Mouse (Mus musculus): ENCODE data around the gene Odc1. TPM values are rescaled to one million over a fixed set of nuclear protein-coding genes. Genes with fewer than 3 reads are reported as not detected.
"Not testable (repeated sequence)": the region's sequence is repeated elsewhere in the genome, so short reads cannot be mapped to it uniquely, and the experiment has no call there.

Gene Odc1
- total and polyA plus RNA-seq, 2 experiments from 2014 or later: 67.4 to 172 TPM

DNA sequence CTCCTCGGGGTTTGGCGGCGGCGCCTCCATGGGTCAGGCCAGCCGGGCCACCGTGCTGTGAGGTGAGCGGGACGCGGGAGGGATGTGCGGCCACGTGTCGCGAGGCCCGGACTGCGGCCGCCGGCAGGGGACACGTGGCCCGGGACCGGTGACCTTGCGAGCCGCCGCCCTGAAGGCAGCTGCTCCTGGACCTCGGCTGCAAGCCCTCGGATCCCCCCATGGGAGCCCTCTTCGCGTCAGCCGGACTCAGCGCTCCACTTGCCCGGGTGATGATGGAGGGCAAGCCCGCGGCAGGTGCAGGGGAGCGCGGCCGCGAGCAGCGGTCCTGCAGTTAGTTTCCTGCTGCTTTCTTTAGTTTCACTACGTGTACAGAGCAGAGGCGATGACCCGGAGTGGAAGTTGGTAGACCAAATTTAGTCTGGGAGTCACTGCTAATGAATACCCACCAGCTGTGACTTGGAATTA, 545 bp downstream of the Odc1 start:
- DNase-seq (ENCODE audit: low spot score) (peak; percentile 22), ATAC-seq (ENCODE audit: insufficient read depth, low read depth) (peak; percentile 62)
- Histone ChIP-seq H3K4me2 (ENCODE audit: low read depth, low read length) (peak overlapping the region; percentile 76), H3K9me3 (replicated peaks; ENCODE audit: control insufficient read depth, low read length) (no peaks in the 10 kb centered on the region), H3K36me3 (replicated peaks; ENCODE audit: control insufficient read depth, insufficient read depth, low read length) (peaks cover 29% of the 10 kb centered on the region), H3K4me1 (ENCODE audit: control insufficient read depth, insufficient read depth) (peaks cover 9% of the 10 kb centered on the region), H3K9ac (replicated peaks; ENCODE audit: low read depth, low read length) (peak overlapping the region; percentile 87), H3K27me3 (ENCODE audit: control insufficient read depth, insufficient read depth, low read length) (no peaks in the 10 kb centered on the region), H3K4me3 (ENCODE audit: low read depth, low read length) (peak overlapping the region; percentile 82), H3K27ac (ENCODE audit: low read depth) (peak overlapping the region; percentile 94)
- WGBS: 0% methylated on average over 38 of the region's 40 CpGs
- no peak; the same call in 1 of the 2 replicates for TF ChIP-seq EP300 (IDR thresholded peaks at IDR 0.05; ENCODE audit: low read depth)
- TF ChIP-seq CTCF (IDR thresholded peaks at IDR 0.05; ENCODE audit: low read depth): no peak

DNA sequence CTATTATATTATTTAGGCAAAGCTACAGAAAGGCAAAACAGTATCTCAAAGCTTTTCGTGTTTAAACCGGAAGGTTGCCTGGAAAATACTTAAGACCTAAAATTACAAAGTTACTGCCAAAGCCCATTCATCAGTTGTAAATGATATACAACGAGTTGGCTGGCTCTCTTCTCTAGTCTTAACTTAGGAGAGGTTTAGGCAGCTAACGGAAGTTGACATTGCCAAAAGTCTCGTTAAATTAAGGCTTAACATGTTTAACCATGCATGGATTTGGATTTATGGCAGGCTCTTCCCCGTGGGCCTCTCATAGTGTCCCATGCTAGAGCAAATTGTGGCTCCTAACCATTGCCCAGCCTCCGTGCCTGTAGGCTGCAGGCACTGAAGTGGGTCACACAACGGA, 1.3 kb downstream of the Odc1 start:
- Histone ChIP-seq H3K4me1 (ENCODE audit: control insufficient read depth, insufficient read depth) (peaks cover 9% of the 10 kb centered on the region), H3K27me3 (ENCODE audit: control insufficient read depth, insufficient read depth, low read length) (no peaks in the 10 kb centered on the region), H3K9me3 (replicated peaks; ENCODE audit: control insufficient read depth, low read length) (no peaks in the 10 kb centered on the region), H3K36me3 (replicated peaks; ENCODE audit: control insufficient read depth, insufficient read depth, low read length) (peaks cover 33% of the 10 kb centered on the region), H3K9ac (replicated peaks; ENCODE audit: low read depth, low read length) (peak overlapping the region; percentile 87; the same call in 1 of the 2 replicates), H3K4me2 (ENCODE audit: low read depth, low read length) (peak overlapping the region; percentile 76), H3K4me3 (ENCODE audit: low read depth, low read length) (peak overlapping the region; percentile 82), H3K27ac (ENCODE audit: low read depth) (peak overlapping the region; percentile 94)
- DNase-seq (ENCODE audit: low spot score): peak; percentile 9
- no peak for ATAC-seq (ENCODE audit: insufficient read depth, low read depth)
- WGBS: 5% methylated on average over 8 of the region's 8 CpGs
- TF ChIP-seq EP300 (IDR thresholded peaks at IDR 0.05; ENCODE audit: low read depth) (no peak), CTCF (IDR thresholded peaks at IDR 0.05; ENCODE audit: low read depth) (no peak)

DNA sequence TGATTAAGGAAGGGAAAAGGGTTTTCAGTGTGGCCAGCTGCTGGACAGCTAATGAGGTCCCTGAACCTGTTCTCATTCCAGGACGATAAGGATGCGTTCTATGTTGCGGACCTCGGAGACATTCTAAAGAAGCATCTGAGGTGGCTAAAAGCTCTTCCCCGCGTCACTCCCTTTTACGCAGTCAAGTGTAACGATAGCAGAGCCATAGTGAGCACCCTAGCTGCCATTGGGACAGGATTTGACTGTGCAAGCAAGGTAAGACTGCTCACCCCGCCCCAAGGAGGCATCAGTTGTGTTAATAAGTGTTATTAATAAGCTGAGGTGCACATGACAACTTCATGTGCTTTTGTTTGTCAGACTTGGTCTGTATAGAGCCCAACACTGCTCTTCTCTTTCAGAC, 3.0 kb downstream of the Odc1 start:
- WGBS: 90% methylated on average over 9 of the region's 9 CpGs
- peaks cover 41% of the 10 kb centered on the region for H3K36me3 ChIP-seq (replicated peaks; ENCODE audit: control insufficient read depth, insufficient read depth, low read length)
- not testable (repeated sequence) for ATAC-seq (ENCODE audit: insufficient read depth, low read depth)

DNA sequence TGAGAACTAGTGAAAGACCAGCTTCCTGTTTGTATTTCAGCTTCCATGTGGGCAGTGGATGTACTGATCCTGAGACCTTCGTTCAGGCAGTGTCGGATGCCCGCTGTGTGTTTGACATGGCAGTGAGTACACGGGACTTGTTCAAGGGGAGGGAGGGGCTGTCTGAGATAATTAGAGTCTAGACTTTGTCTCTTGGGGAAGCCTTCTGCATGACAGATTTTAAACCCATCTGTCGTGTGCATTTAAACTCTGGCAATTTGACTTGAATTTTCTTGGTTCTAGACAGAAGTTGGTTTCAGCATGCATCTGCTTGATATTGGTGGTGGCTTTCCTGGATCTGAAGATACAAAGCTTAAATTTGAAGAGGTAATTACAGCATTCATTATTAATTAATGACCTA, 3.9 kb downstream of the Odc1 start:
- 71% methylated on average over 5 of the region's 5 CpGs for WGBS
- ATAC-seq (ENCODE audit: insufficient read depth, low read depth): no peak
- TF ChIP-seq CTCF (IDR thresholded peaks at IDR 0.05; ENCODE audit: low read depth) (no peak), EP300 (IDR thresholded peaks at IDR 0.05; ENCODE audit: low read depth) (no peak)
- Histone ChIP-seq H3K9me3 (replicated peaks; ENCODE audit: control insufficient read depth, low read length) (no peaks in the 10 kb centered on the region), H3K4me1 (ENCODE audit: control insufficient read depth, insufficient read depth) (peaks cover 9% of the 10 kb centered on the region), H3K27me3 (ENCODE audit: control insufficient read depth, insufficient read depth, low read length) (no peaks in the 10 kb centered on the region), H3K4me2 (ENCODE audit: low read depth, low read length) (no peak overlapping the region), H3K36me3 (replicated peaks; ENCODE audit: control insufficient read depth, insufficient read depth, low read length) (peaks cover 41% of the 10 kb centered on the region), H3K4me3 (ENCODE audit: low read depth, low read length) (no peak overlapping the region), H3K9ac (replicated peaks; ENCODE audit: low read depth, low read length) (no peak overlapping the region), H3K27ac (ENCODE audit: low read depth) (no peak overlapping the region)
- DNase-seq (ENCODE audit: low spot score): no peak

More for the DNA sequence above, 3.0 kb downstream of the Odc1 start:
- not testable (repeated sequence) for H3K4me3 ChIP-seq (ENCODE audit: low read depth, low read length); H3K4me2 ChIP-seq (ENCODE audit: low read depth, low read length); H3K4me1 ChIP-seq (ENCODE audit: control insufficient read depth, insufficient read depth); H3K27ac ChIP-seq (ENCODE audit: low read depth); DNase-seq (ENCODE audit: low spot score); H3K9ac ChIP-seq (replicated peaks; ENCODE audit: low read depth, low read length); H3K27me3 ChIP-seq (ENCODE audit: control insufficient read depth, insufficient read depth, low read length); H3K9me3 ChIP-seq (replicated peaks; ENCODE audit: control insufficient read depth, low read length)

DNA sequence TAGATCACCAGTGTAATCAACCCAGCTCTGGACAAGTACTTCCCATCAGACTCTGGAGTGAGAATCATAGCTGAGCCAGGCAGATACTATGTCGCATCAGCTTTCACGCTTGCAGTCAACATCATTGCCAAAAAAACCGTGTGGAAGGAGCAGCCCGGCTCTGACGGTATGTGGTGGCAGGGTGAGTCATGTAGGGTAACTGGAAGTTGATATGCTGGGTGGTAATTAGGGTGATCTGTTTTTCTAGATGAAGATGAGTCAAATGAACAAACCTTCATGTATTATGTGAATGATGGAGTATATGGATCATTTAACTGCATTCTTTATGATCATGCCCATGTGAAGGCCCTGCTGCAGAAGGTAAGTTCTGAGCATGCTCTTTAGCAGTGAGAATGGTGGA, 4.8 kb downstream of the Odc1 start:
- not testable (repeated sequence) for H3K4me1 ChIP-seq (ENCODE audit: control insufficient read depth, insufficient read depth); H3K4me3 ChIP-seq (ENCODE audit: low read depth, low read length); H3K4me2 ChIP-seq (ENCODE audit: low read depth, low read length); DNase-seq (ENCODE audit: low spot score); H3K9ac ChIP-seq (replicated peaks; ENCODE audit: low read depth, low read length); H3K9me3 ChIP-seq (replicated peaks; ENCODE audit: control insufficient read depth, low read length); H3K27me3 ChIP-seq (ENCODE audit: control insufficient read depth, insufficient read depth, low read length); ATAC-seq (ENCODE audit: insufficient read depth, low read depth); H3K27ac ChIP-seq (ENCODE audit: low read depth)
- H3K36me3 ChIP-seq (replicated peaks; ENCODE audit: control insufficient read depth, insufficient read depth, low read length): peaks cover 41% of the 10 kb centered on the region
- 81% methylated on average over 5 of the region's 5 CpGs for WGBS

DNA sequence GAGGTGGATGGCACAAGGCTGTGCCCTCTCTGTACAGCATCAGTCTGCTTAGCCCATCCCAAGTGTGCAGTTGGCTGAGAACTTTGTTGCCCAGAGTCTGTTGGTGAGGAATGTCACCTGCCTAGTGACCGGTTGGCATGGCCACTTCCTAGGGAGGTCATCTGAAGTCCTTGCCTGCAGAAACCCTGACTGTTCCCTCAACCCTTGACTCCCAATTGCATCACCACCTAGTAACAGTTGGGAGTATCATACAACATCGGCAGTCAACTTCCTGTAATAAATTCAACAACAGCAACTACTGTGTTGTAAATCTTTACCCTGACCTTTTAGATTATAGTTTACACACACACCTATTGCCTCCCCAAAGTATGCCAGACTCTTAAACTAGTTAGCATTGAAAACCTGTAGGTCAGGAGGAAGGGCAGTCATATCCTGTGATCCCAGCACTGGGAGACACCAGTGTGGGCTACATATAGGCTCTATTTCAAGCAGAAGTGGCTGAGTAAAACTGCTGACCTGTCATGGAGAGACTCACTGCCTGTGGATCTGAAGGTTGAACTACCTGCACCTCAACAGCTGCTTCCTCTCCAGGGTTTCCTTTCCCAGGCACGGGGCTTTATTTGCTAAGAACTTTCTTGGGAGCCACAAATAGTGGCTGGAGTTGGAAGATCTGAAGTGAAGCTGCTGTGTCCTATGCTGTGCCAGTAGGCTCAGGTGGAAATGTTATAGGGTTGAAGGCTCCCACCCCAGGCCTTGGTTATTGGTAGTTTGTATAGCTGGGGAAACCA, 6.8 kb downstream of the Odc1 start:
- no peak overlapping the region for H3K4me3 ChIP-seq (ENCODE audit: low read depth, low read length)
- no peak overlapping the region for H3K4me2 ChIP-seq (ENCODE audit: low read depth, low read length)
- peaks cover 41% of the 10 kb centered on the region for H3K36me3 ChIP-seq (replicated peaks; ENCODE audit: control insufficient read depth, insufficient read depth, low read length)
- TF ChIP-seq CTCF (IDR thresholded peaks at IDR 0.05; ENCODE audit: low read depth) (no peak), EP300 (IDR thresholded peaks at IDR 0.05; ENCODE audit: low read depth) (no peak)
- ATAC-seq (ENCODE audit: insufficient read depth, low read depth): no peak
- no peaks in the 10 kb centered on the region for H3K9me3 ChIP-seq (replicated peaks; ENCODE audit: control insufficient read depth, low read length)
- no peak overlapping the region for H3K27ac ChIP-seq (ENCODE audit: low read depth)
- peaks cover 1% of the 10 kb centered on the region; the same call in 1 of the 2 replicates for H3K4me1 ChIP-seq (ENCODE audit: control insufficient read depth, insufficient read depth)
- WGBS: 62% methylated on average over 3 of the region's 3 CpGs
- no peaks in the 10 kb centered on the region for H3K27me3 ChIP-seq (ENCODE audit: control insufficient read depth, insufficient read depth, low read length)
- no peak overlapping the region for H3K9ac ChIP-seq (replicated peaks; ENCODE audit: low read depth, low read length)
- DNase-seq (ENCODE audit: low spot score): no peak

Measured in heart, postnatal 0 days (tissue).